Mouse (Mus musculus): ENCODE measurements at regions not wholly inside any gene's neighbourhood (a gene's known extent, or its start where the extent isn't known, plus 50 kb on each side); places are given as distances from the start of the nearest gene placed in this dataset.

- TF ChIP-seq CTCF (IDR thresholded peaks at IDR 0.05; ENCODE audit: borderline replicate concordance, control insufficient read depth, extremely low read depth, insufficient read depth, low read length, poor library complexity) (no peak), POLR2A (IDR thresholded peaks at IDR 0.05; ENCODE audit: control insufficient read depth, extremely low read depth, insufficient read depth, low read length, poor library complexity) (no peak)
Observed at GRCm38 (mm10) chr15:51681191-51681590, 2203.5 kb upstream of the Gm7489 start.

Data from thymus, adult 2 months (tissue).